In genomic region chr5:143049746-143050145, GRCm38 (mm10) we compare ENCODE assay signal across 8 mouse cellular contexts.
DNase-seq lines count a peak whose midpoint lies in the region; ATAC-seq and TF ChIP-seq lines count a peak whose summit lies in the region.
"Had no signal": no experiment of that assay in that cellular context is flagged by ENCODE, and none has a peak within 500 bp of the region (broad histone marks: within the 10 kb centered on the region; RNA-seq: fewer than 3 reads in every experiment).

No protein-coding gene starts in this region.

- H3K4me2 ChIP-seq in embryonic facial prominence, embryonic 15.5 days (replicated peaks): no peak overlapping the region; the same call in 1 of the 2 replicates
- H3K4me2 ChIP-seq in liver, embryonic 15.5 days: no peak overlapping the region

- no peak overlapping the region for H3K9ac ChIP-seq in embryonic facial prominence, embryonic 15.5 days
- H3K9ac ChIP-seq in liver, embryonic 15.5 days: no peak overlapping the region

- no peak overlapping the region for H3K4me3 ChIP-seq in kidney, adult 2 months (ENCODE audit: insufficient read depth, low read depth, low read length)
- H3K4me3 ChIP-seq in embryonic facial prominence, embryonic 15.5 days (replicated peaks): no peak overlapping the region
- H3K4me3 ChIP-seq in liver, embryonic 15.5 days (replicated peaks): no peak overlapping the region

- H3K4me1 ChIP-seq in kidney, adult 2 months (ENCODE audit: control insufficient read depth, insufficient read depth, low read length): peaks cover 7% of the 10 kb centered on the region
- H3K4me1 ChIP-seq in embryonic facial prominence, embryonic 15.5 days: peaks cover 54% of the 10 kb centered on the region
- peaks cover 87% of the 10 kb centered on the region for H3K4me1 ChIP-seq in liver, embryonic 15.5 days (replicated peaks)

- no peak for TF ChIP-seq POLR2A in kidney, adult 2 months (IDR thresholded peaks at IDR 0.05; ENCODE audit: low read depth, low read length)

- WGBS in kidney, adult 2 months: 35% methylated on average over 4 of the region's 4 CpGs
- WGBS in embryonic facial prominence, embryonic 15.5 days: 19% methylated on average over 4 of the region's 4 CpGs
- 79% methylated on average over 4 of the region's 4 CpGs for WGBS in liver, embryonic 15.5 days (ENCODE audit: insufficient replicate concordance)

- H3K27ac ChIP-seq in kidney, adult 2 months (ENCODE audit: insufficient read depth, low read depth, low read length): peak overlapping the region; percentile 41; the same call in 1 of the 2 replicates
- peak overlapping the region; percentile 82 for H3K27ac ChIP-seq in embryonic facial prominence, embryonic 15.5 days (replicated peaks)
- peak overlapping the region; percentile 86; the same call in 1 of the 2 replicates for H3K27ac ChIP-seq in liver, embryonic 15.5 days (replicated peaks)

- TF ChIP-seq CTCF in kidney, adult 2 months (conservative IDR thresholded peaks at IDR 0.05; ENCODE audit: insufficient read depth, insufficient read length, low read depth, low read length): no peak

- ATAC-seq in embryonic facial prominence, embryonic 15.5 days (ENCODE audit: insufficient number of reproducible peaks, low FRiP score, low TSS enrichment, low read depth): no peak
- ATAC-seq in liver, embryonic 15.5 days (ENCODE audit: insufficient read depth): no peak
- ATAC-seq in erythroblast, adult 5-6 weeks (replicated peaks; ENCODE audit: low FRiP score, poor library complexity, severe bottlenecking): no peak

- no peaks in the 10 kb centered on the region for H3K9me3 ChIP-seq in embryonic facial prominence, embryonic 15.5 days (replicated peaks)
- H3K9me3 ChIP-seq in liver, embryonic 15.5 days (replicated peaks): no peaks in the 10 kb centered on the region

- no peak for DNase-seq in kidney, adult 2 months
- DNase-seq in kidney, adult 8-10 months: no peak
- peak; percentile 59 for DNase-seq in NIH3T3 (ENCODE audit: low read depth)
- DNase-seq in urinary bladder, postnatal 36 days (ENCODE audit: low spot score in 2 of 2): no peak
- DNase-seq: cerebellum, adult 11-12 months had no signal

- no peaks in the 10 kb centered on the region for H3K36me3 ChIP-seq in kidney, adult 2 months (ENCODE audit: control insufficient read depth, insufficient read depth, low read length)
- H3K36me3 ChIP-seq in embryonic facial prominence, embryonic 15.5 days: 0 out of 2 replicates have a peak, but pooled peaks cover 3% of the 10 kb centered on the region
- H3K36me3 ChIP-seq in liver, embryonic 15.5 days (replicated peaks): peaks cover 41% of the 10 kb centered on the region

- H3K27me3 ChIP-seq in kidney, adult 2 months (replicated peaks; ENCODE audit: control insufficient read depth, insufficient read depth, low read length): no peaks in the 10 kb centered on the region
- H3K27me3 ChIP-seq in embryonic facial prominence, embryonic 15.5 days: no peaks in the 10 kb centered on the region
- no peaks in the 10 kb centered on the region for H3K27me3 ChIP-seq in liver, embryonic 15.5 days
